Mouse (Mus musculus): ENCODE results near the gene Ankrd55.

GRCm38 (mm10) chr13:112308672-112309071 is 20.4 kb downstream of the Ankrd55 start:
- TF ChIP-seq CTCF (IDR thresholded peaks at IDR 0.05; ENCODE audit: low read depth) (peak; percentile 90), EP300 (optimal IDR thresholded peaks at IDR 0.05) (no peak)
